Mouse (Mus musculus): ENCODE measurements around the gene Tescl. TPM values are rescaled to one million over a fixed set of nuclear protein-coding genes. Genes with fewer than 3 reads are reported as not detected.

The Tescl gene
- not detected in 2 replicates for polyA plus RNA-seq (2016; fragmentation: Nextera tagmentation; extraction: Ambion mirVana)

GRCm38 (mm10) chr7:24333304-24333986 is at the start of gene Tescl:
TSS of gene Tescl (minus strand) at chr7:24333936.
- peaks cover 26% of the 10 kb centered on the region for H3K27me3 ChIP-seq (ENCODE audit: insufficient read depth, poor library complexity, severe bottlenecking)
- DNase-seq (ENCODE audit: low spot score) = no peak
- no peaks in the 10 kb centered on the region for H3K36me3 ChIP-seq
- peak within 1 kb of the TSS; percentile 17; the same call in 1 of the 2 replicates for H3K4me3 ChIP-seq
- WGBS = 32% methylated on average over 49 of the region's 49 CpGs
- H3K9me3 ChIP-seq = no peaks in the 10 kb centered on the region
- H3K27ac ChIP-seq = no peak within 1 kb of the TSS
- H3K4me1 ChIP-seq = no peaks in the 10 kb centered on the region

GRCm38 (mm10) chr7:24382730-24383372 is 49.1 kb upstream of the Tescl start:
- no peak for DNase-seq (ENCODE audit: low spot score)
- WGBS = 80% methylated on average over 16 of the region's 16 CpGs
- Histone ChIP-seq H3K36me3 (no peaks in the 10 kb centered on the region), H3K27ac (peak overlapping the region; percentile 42), H3K9me3 (no peaks in the 10 kb centered on the region), H3K4me3 (no peak overlapping the region), H3K4me1 (peaks cover 7% of the 10 kb centered on the region; the same call in 1 of the 2 replicates), H3K27me3 (ENCODE audit: insufficient read depth, poor library complexity, severe bottlenecking) (peaks cover 43% of the 10 kb centered on the region)

- Histone ChIP-seq H3K36me3 (no peaks in the 10 kb centered on the region), H3K4me3 (no peak overlapping the region), H3K4me1 (peaks cover 17% of the 10 kb centered on the region), H3K27me3 (ENCODE audit: insufficient read depth, poor library complexity, severe bottlenecking) (peaks cover 52% of the 10 kb centered on the region), H3K9me3 (no peaks in the 10 kb centered on the region), H3K27ac (peak overlapping the region; percentile 60; the same call in 1 of the 2 replicates)
- WGBS = 64% methylated on average over 2 of the region's 2 CpGs
- no peak for DNase-seq (ENCODE audit: low spot score)
These were observed 46.6 kb upstream of the Tescl start for GRCm38 (mm10) chr7:24380370-24380769.

DNA sequence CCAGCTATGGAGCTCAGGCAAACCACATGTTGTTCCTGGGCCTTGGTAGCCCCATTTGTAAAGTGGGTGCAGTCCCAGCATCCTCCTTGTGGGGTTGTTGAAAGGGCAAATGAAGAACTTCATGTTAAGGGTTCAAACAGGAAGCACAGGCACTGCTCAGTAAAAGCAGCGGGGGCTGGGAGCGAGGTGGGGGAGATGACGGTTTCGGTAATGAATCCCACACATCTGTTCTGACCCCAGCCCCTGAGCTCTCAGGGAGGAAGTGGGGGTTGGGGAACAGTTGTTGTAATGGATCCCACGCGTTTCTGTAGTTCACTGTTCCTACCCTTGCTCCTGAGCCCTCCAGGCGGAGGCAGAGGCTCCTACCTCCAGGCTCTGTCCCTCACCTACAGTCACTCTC is 46.2 kb upstream of the Tescl start:
- Histone ChIP-seq H3K9me3 (no peaks in the 10 kb centered on the region), H3K27ac (peak overlapping the region; percentile 60; the same call in 1 of the 2 replicates), H3K36me3 (no peaks in the 10 kb centered on the region), H3K4me1 (peaks cover 17% of the 10 kb centered on the region), H3K27me3 (ENCODE audit: insufficient read depth, poor library complexity, severe bottlenecking) (peaks cover 52% of the 10 kb centered on the region), H3K4me3 (no peak overlapping the region)
- no peak for DNase-seq (ENCODE audit: low spot score)
- WGBS = 55% methylated on average over 7 of the region's 7 CpGs

DNA sequence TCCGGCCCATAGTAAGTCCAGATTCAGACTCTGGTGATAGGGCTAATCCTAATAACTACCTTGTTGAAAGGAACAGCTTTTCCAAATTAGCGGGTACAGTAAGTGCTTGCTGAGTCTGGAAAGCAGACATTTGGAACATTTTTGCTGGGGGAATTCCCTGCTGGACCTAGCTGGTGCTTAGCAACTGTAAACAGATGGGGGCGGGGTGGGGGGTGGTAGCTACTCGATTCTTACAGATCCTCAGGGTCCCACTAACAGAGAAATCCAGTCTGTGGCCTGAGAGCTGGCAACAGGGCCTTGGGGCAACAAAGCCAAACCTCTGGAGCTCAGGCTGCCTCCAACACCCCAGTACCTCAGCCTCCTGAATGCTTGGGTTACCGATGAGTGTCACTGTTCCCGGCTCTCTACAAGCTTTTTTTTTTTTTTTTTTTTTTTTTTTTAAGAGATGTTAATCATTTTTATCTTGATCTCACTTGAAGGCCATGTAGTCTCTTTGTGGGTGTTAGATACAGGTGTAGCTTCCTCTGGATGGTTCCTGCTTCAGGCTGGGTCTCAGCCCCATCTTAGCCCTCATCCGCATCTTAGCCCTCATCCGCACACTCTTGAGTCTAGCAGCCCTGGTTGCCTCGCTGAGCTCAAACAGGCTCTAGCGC is 44.4 kb upstream of the Tescl start:
- Histone ChIP-seq H3K4me1 (peaks cover 22% of the 10 kb centered on the region), H3K4me3 (no peak overlapping the region), H3K27ac (peak overlapping the region; percentile 85), H3K36me3 (no peaks in the 10 kb centered on the region), H3K27me3 (ENCODE audit: insufficient read depth, poor library complexity, severe bottlenecking) (peaks cover 37% of the 10 kb centered on the region), H3K9me3 (no peaks in the 10 kb centered on the region)
- DNase-seq (ENCODE audit: low spot score) = no peak
- 68% methylated on average over 10 of the region's 10 CpGs for WGBS

GRCm38 (mm10) chr7:24377091-24377865 is 43.5 kb upstream of the Tescl start:
- peaks cover 36% of the 10 kb centered on the region for H3K27me3 ChIP-seq (ENCODE audit: insufficient read depth, poor library complexity, severe bottlenecking)
- peak overlapping the region; percentile 58 for H3K4me3 ChIP-seq
- peaks cover 24% of the 10 kb centered on the region for H3K4me1 ChIP-seq
- peak overlapping the region; percentile 85 for H3K27ac ChIP-seq
- no peaks in the 10 kb centered on the region for H3K9me3 ChIP-seq
- peak; percentile 96 for DNase-seq (ENCODE audit: low spot score)
- no peaks in the 10 kb centered on the region for H3K36me3 ChIP-seq
- 4% methylated on average over 49 of the region's 49 CpGs for WGBS

DNA sequence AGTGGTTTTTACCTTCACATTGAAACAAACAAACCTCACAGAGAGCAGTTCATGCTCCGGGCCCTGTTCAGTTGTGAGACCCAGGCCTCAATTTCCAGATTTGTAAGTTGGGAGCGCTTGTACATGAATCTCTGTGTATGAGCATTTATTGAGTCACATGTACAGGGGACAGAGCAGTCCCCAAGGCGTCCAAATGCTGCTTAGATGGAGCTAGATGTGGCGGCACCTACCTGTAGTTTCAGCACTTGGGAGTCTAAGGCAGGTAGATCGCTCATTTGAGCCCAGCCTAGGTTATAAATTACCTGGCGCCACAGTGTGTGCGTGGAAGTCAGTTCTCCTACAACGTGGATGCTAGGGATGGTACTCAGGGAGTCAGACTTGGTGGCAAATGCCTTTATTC is 42.7 kb upstream of the Tescl start:
- Histone ChIP-seq H3K27ac (peak overlapping the region; percentile 85), H3K4me1 (peaks cover 24% of the 10 kb centered on the region), H3K9me3 (no peaks in the 10 kb centered on the region), H3K27me3 (ENCODE audit: insufficient read depth, poor library complexity, severe bottlenecking) (peaks cover 36% of the 10 kb centered on the region), H3K4me3 (peak overlapping the region; percentile 58; the same call in 1 of the 2 replicates), H3K36me3 (no peaks in the 10 kb centered on the region)
- WGBS = 81% methylated on average over 8 of the region's 8 CpGs
- DNase-seq (ENCODE audit: low spot score) = no peak

DNA sequence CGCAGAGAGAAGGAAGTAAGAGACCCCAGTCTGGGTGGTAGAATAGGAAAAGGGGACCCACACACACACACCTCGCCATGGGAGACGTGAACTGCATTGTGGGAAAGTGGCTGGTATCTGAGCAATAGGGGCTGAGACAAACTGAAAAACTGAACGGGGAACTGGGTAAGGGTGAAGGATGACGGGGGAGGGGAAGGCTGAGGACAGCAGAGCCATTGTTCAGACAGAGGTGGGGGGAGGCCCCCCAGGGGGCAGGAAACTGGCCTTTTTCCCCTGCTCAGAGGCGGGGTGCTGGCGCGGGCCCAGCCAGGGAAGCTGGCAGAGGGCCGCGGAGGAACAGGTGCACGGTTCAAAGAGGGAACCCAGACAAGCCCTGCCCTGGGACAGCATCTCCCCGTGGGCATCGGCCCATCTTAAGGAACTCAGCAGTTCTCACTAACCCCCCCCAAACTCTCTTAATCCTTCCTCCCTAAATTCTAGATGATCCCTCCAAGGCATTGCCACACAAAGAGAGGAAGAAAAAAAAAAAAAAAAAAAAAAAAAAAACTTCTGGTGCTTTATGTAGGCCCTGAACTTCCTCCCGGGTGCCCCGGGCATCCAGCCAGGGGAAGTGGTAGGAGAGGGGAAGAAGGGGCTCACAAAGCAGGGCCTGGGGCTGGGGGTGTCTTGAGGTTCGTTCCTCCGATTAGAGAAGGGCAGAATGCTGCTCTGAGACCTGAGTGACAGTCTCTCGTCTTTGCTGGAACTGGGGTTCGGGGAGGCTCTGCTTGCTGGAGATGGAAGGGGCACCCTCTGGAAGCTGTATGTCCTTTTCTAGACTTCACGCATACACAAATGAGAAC is 40.0 kb upstream of the Tescl start:
- WGBS = 45% methylated on average over 18 of the region's 20 CpGs
- peak overlapping the region; percentile 82 for H3K27ac ChIP-seq

GRCm38 (mm10) chr7:24372786-24373185 is 39.0 kb upstream of the Tescl start:
- peaks cover 20% of the 10 kb centered on the region for H3K27me3 ChIP-seq (ENCODE audit: insufficient read depth, poor library complexity, severe bottlenecking)
- no peak overlapping the region for H3K4me3 ChIP-seq
- no peaks in the 10 kb centered on the region for H3K36me3 ChIP-seq
- WGBS = 54% methylated on average over 4 of the region's 4 CpGs
- no peaks in the 10 kb centered on the region for H3K9me3 ChIP-seq
- no peak for DNase-seq (ENCODE audit: low spot score)
- peaks cover 29% of the 10 kb centered on the region for H3K4me1 ChIP-seq
- peak overlapping the region; percentile 82; the same call in 1 of the 2 replicates for H3K27ac ChIP-seq

More for the DNA sequence above, 40.0 kb upstream of the Tescl start:
- DNase-seq (ENCODE audit: low spot score) = no peak
- Histone ChIP-seq H3K4me1 (peaks cover 29% of the 10 kb centered on the region), H3K4me3 (no peak overlapping the region), H3K27me3 (ENCODE audit: insufficient read depth, poor library complexity, severe bottlenecking) (peaks cover 30% of the 10 kb centered on the region), H3K36me3 (no peaks in the 10 kb centered on the region), H3K9me3 (no peaks in the 10 kb centered on the region)

GRCm38 (mm10) chr7:24372300-24372699 is 38.6 kb upstream of the Tescl start:
- H3K36me3 ChIP-seq = no peaks in the 10 kb centered on the region
- peak overlapping the region; percentile 29; the same call in 1 of the 2 replicates for H3K4me3 ChIP-seq
- peaks cover 16% of the 10 kb centered on the region for H3K27me3 ChIP-seq (ENCODE audit: insufficient read depth, poor library complexity, severe bottlenecking)
- no peak for DNase-seq (ENCODE audit: low spot score)
- no peaks in the 10 kb centered on the region for H3K9me3 ChIP-seq
- WGBS = 70% methylated on average over 9 of the region's 11 CpGs
- H3K4me1 ChIP-seq = peaks cover 25% of the 10 kb centered on the region
- H3K27ac ChIP-seq = peak overlapping the region; percentile 54; the same call in 1 of the 2 replicates

GRCm38 (mm10) chr7:24371809-24372145 is 38.0 kb upstream of the Tescl start:
- H3K4me1 ChIP-seq = peaks cover 20% of the 10 kb centered on the region
- H3K9me3 ChIP-seq = no peaks in the 10 kb centered on the region
- peaks cover 10% of the 10 kb centered on the region for H3K27me3 ChIP-seq (ENCODE audit: insufficient read depth, poor library complexity, severe bottlenecking)
- peak overlapping the region; percentile 29 for H3K4me3 ChIP-seq
- DNase-seq (ENCODE audit: low spot score) = no peak
- no peaks in the 10 kb centered on the region for H3K36me3 ChIP-seq
- WGBS = 71% methylated on average over 3 of the region's 3 CpGs
- H3K27ac ChIP-seq = peak overlapping the region; percentile 54

Data from heart, embryonic 10.5 days (tissue).